Mouse (Mus musculus) heart, postnatal 0 days (tissue): ENCODE data around the gene Tmem242. TPM values are rescaled to one million over a fixed set of nuclear protein-coding genes. Genes with fewer than 3 reads are reported as not detected.

Experiments
- ATAC-seq: fragments of 200-750 bp; cut with Nextera tagmentation; 2 replicates; pipeline ENCODE4 v1.8.0; 2017; ENCODE audit warnings: low read depth, moderate number of reproducible peaks, moderate library complexity; ENCODE audit not compliant: insufficient read depth
- DNase-seq: peaks from one replicate; pipeline ENCODE4 v3.0.0-alpha.2; 2016; ENCODE audit warnings: low spot score
- H3K27ac ChIP-seq: fragments of 300-500 bp; sonication (generic); 2 replicates; pipeline ENCODE4 v1.5.1; 2014; ENCODE audit warnings: low read depth, mild to moderate bottlenecking
- H3K27me3 ChIP-seq: fragments of 300-500 bp; sonication (generic); 2 replicates; pipeline ENCODE4 v1.6.1; 2014; ENCODE audit warnings: low read length, mixed read lengths; ENCODE audit not compliant: control insufficient read depth, insufficient read depth
- H3K36me3 ChIP-seq: fragments of 300-500 bp; sonication (generic); replicated peaks from 2 replicates; pipeline ENCODE4 v1.6.1; 2014; ENCODE audit warnings: low read length, mixed read lengths; ENCODE audit not compliant: control insufficient read depth, insufficient read depth
- H3K4me1 ChIP-seq: fragments of 300-500 bp; sonication (generic); 2 replicates; pipeline ENCODE4 v1.6.1; 2014; ENCODE audit warnings: antibody characterized with exemption; ENCODE audit not compliant: control insufficient read depth, insufficient read depth
- H3K4me2 ChIP-seq: fragments of 300-500 bp; sonication (generic); 2 replicates; pipeline ENCODE4 v1.6.1; 2014; ENCODE audit warnings: low read depth, mild to moderate bottlenecking, low read length, moderate library complexity
- H3K4me3 ChIP-seq: fragments of 300-500 bp; sonication (generic); 2 replicates; pipeline ENCODE4 v1.5.1; 2014; ENCODE audit warnings: low read depth, low read length
- H3K9ac ChIP-seq: fragments of 300-500 bp; sonication (generic); replicated peaks from 2 replicates; pipeline ENCODE4 v1.6.1; 2014; ENCODE audit warnings: low read depth, low read length, mixed read lengths
- H3K9me3 ChIP-seq: fragments of 300-500 bp; sonication (generic); replicated peaks from 2 replicates; pipeline ENCODE4 v1.6.1; 2016; ENCODE audit warnings: low read length; ENCODE audit not compliant: control insufficient read depth
- CTCF ChIP-seq: IDR thresholded peaks from 2 replicates; pipeline ENCODE4 v1.5.1; 2016; ENCODE audit warnings: antibody characterized with exemption, control low read depth, low read depth
- EP300 ChIP-seq: IDR thresholded peaks from 2 replicates; pipeline ENCODE4 v1.6.1; 2016; ENCODE audit warnings: antibody characterized with exemption, low read depth
- WGBS: fragments of 180-500 bp; shearing (Covaris S2); extraction: QIAGEN DNeasy Blood & Tissue Kit; methylation state at CpG from one replicate; pipeline ENCODE4 v1.1.7; 2014; 5-methylcytosine and 5-hydroxymethylcytosine counted together
- polyA plus RNA-seq: library from polyadenylated mRNA; unstranded; fragments of >200 nt; fragmentation: Nextera tagmentation; extraction: Ambion mirVana; gene quantifications from 2 replicates; pipeline ENCODE4 v1.2.1, GENCODE M21; 2015
- total RNA-seq: library from RNA; depleted of rRNA; stranded (reverse); fragments of >200 nt; gene quantifications from 2 replicates; pipeline ENCODE4 v1.2.3, GENCODE M21; 2014; ENCODE audit warnings: low replicate concordance; rRNA removed

The Tmem242 gene
- total RNA-seq (81.7 and 106 TPM in 2 replicates), polyA plus RNA-seq (150 and 160 TPM in 2 replicates)

- WGBS = under 1% methylated on average over 27 of the region's 27 CpGs
- no peaks in the 10 kb centered on the region for H3K27me3 ChIP-seq
Observed at GRCm38 (mm10) chr17:5440159-5440971, at the start of gene Tmem242. Gene Tmem242, minus strand, starts transcription at chr17:5440259.

GRCm38 (mm10) chr17:5488156-5488555, 48.1 kb upstream of the Tmem242 start:
- DNase-seq (no peak), ATAC-seq (no peak)
- Histone ChIP-seq H3K27me3 (0 out of 2 replicates have a peak, but pooled peaks cover 4% of the 10 kb centered on the region), H3K4me1 (no peaks in the 10 kb centered on the region), H3K4me3 (no peak overlapping the region), H3K9me3 (no peaks in the 10 kb centered on the region), H3K4me2 (no peak overlapping the region), H3K36me3 (no peaks in the 10 kb centered on the region), H3K9ac (no peak overlapping the region), H3K27ac (no peak overlapping the region; the same call in 1 of the 2 replicates)
- WGBS = 56% methylated on average over 9 of the region's 9 CpGs
- TF ChIP-seq CTCF (no peak), EP300 (no peak)

More at GRCm38 (mm10) chr17:5440159-5440971, at the start of gene Tmem242:
- DNase-seq (peak; percentile 90), ATAC-seq (peak; percentile 92)
- H3K4me2 ChIP-seq = peak within 1 kb of the TSS; percentile 86
- TF ChIP-seq EP300 = peak; percentile 15; the same call in 1 of the 2 replicates
- peak; percentile 51 for TF ChIP-seq CTCF
- H3K9ac ChIP-seq = peak within 1 kb of the TSS; percentile 65
- peak within 1 kb of the TSS; percentile 72 for H3K27ac ChIP-seq
- peaks cover 9% of the 10 kb centered on the region for H3K36me3 ChIP-seq
- H3K4me3 ChIP-seq = peak within 1 kb of the TSS; percentile 64
- peaks cover 9% of the 10 kb centered on the region for H3K4me1 ChIP-seq
- no peaks in the 10 kb centered on the region for H3K9me3 ChIP-seq

- DNase-seq (no peak), ATAC-seq (no peak)
- Histone ChIP-seq H3K36me3 (no peaks in the 10 kb centered on the region), H3K4me1 (no peaks in the 10 kb centered on the region), H3K4me2 (no peak overlapping the region), H3K27me3 (no peaks in the 10 kb centered on the region; the same call in 1 of the 2 replicates), H3K27ac (no peak overlapping the region), H3K9ac (no peak overlapping the region), H3K4me3 (no peak overlapping the region), H3K9me3 (no peaks in the 10 kb centered on the region)
- WGBS = 83% methylated on average over 1 of the region's 1 CpGs
- no peak for TF ChIP-seq CTCF
- TF ChIP-seq EP300 = no peak
Observed at GRCm38 (mm10) chr17:5484663-5485062, 44.6 kb upstream of the Tmem242 start.

- no peak for ATAC-seq
Observed at GRCm38 (mm10) chr17:5483456-5483855, 43.4 kb upstream of the Tmem242 start.

GRCm38 (mm10) chr17:5475960-5476725, 36.1 kb upstream of the Tmem242 start:
- Histone ChIP-seq H3K27me3 (no peaks in the 10 kb centered on the region), H3K9ac (no peak overlapping the region), H3K4me3 (no peak overlapping the region), H3K4me2 (no peak overlapping the region), H3K27ac (no peak overlapping the region), H3K36me3 (no peaks in the 10 kb centered on the region), H3K9me3 (0 out of 2 replicates have a peak, but pooled peaks cover 4% of the 10 kb centered on the region), H3K4me1 (no peaks in the 10 kb centered on the region)
- WGBS = 38% methylated on average over 14 of the region's 14 CpGs
- DNase-seq (no peak), ATAC-seq (no peak)
- TF ChIP-seq CTCF (no peak), EP300 (no peak)

More at GRCm38 (mm10) chr17:5483456-5483855, 43.4 kb upstream of the Tmem242 start:
- Histone ChIP-seq H3K4me3 (no peak overlapping the region), H3K27me3 (no peaks in the 10 kb centered on the region; the same call in 1 of the 2 replicates), H3K4me2 (no peak overlapping the region), H3K4me1 (no peaks in the 10 kb centered on the region), H3K9ac (no peak overlapping the region), H3K36me3 (no peaks in the 10 kb centered on the region), H3K9me3 (0 out of 2 replicates have a peak, but pooled peaks cover 4% of the 10 kb centered on the region), H3K27ac (no peak overlapping the region)
- WGBS = 58% methylated on average over 4 of the region's 4 CpGs
- TF ChIP-seq CTCF = no peak
- TF ChIP-seq EP300 = no peak
- DNase-seq = no peak
